Mouse (Mus musculus): ENCODE measurements at regions not wholly inside any gene's neighbourhood (a gene's known extent, or its start where the extent isn't known, plus 50 kb on each side); places are given as distances from the start of the nearest gene placed in this dataset.

DNA sequence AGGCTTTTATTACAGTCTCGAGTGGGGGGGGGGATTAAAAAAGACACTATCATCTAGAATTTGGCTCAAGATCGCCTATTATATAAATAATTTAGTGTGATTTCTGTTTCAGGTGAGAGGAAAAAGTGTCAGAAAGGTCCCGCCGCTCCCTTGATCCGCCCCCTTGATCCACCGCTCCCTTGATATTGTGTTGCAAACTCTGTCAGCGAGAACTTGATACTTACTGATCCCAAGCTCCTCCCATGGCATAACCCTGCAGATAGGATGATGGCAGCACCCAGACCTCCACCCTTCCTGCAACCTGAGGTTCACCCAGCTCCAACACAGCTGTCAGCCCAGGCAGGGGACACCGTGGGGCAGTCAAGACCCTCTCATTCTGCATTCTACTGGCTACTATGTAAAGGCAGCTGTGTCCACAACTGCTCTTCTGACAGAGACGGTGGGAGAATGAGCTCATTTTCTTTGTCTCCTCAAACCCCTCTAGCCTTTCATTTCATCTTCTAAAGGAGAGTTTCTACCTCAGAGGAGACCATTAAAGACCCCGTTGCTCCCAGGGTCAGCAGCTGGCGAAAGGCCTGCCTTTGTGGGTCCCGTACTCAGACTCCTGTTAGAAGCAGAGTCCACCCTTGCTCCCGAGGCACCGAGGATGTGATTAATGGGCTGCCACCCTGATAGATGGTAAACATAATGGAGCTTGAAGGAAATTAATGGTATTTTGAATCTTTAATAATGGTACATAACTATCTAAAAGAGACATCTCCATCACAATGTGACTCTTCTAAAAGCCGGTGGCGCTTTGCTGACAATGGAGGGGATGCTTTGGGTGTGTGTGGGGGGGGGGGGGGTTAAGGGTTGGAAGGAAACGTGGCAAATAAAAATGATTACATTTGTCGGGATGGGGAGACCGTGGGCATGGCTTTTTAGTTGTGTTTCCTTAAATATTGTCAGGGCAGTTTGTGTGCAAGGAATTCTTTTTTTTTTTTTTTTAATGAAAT, 58.7 kb upstream of the Cops8 start:
- TF ChIP-seq HCFC1 (IDR thresholded peaks at IDR 0.05; ENCODE audit: borderline replicate concordance, insufficient read depth, low read length) (no peak), ZC3H11A (IDR thresholded peaks at IDR 0.05; ENCODE audit: borderline replicate concordance, low read depth, low read length) (no peak), MAFK (IDR thresholded peaks at IDR 0.05; ENCODE audit: insufficient read depth, low read depth, low read length) (no peak), CHD2 (IDR thresholded peaks at IDR 0.05; ENCODE audit: low read depth, low read length) (no peak)
